Mouse (Mus musculus): ENCODE measurements around the gene Gm3285. TPM values are rescaled to one million over a fixed set of nuclear protein-coding genes. Genes with fewer than 3 reads are reported as not detected.

Gm3285 gene
- total RNA-seq, 2 experiments from 2014 or later, result not detected

- intact Hi-C loops (cut with DNase I), result no loop called here
- DNase-seq (ENCODE audit: extremely low spot score in 1 of 2, low spot score in 2 of 2), result no peak
These were observed 29.3 kb downstream of the Gm3285 start for GRCm38 (mm10) chr10:77890987-77891565.

GRCm38 (mm10) chr10:77895562-77895961, 33.8 kb downstream of the Gm3285 start:
- intact Hi-C loops (cut with DNase I), result no loop called here
- no peak for DNase-seq (ENCODE audit: extremely low spot score in 1 of 2, low spot score in 2 of 2)

DNA sequence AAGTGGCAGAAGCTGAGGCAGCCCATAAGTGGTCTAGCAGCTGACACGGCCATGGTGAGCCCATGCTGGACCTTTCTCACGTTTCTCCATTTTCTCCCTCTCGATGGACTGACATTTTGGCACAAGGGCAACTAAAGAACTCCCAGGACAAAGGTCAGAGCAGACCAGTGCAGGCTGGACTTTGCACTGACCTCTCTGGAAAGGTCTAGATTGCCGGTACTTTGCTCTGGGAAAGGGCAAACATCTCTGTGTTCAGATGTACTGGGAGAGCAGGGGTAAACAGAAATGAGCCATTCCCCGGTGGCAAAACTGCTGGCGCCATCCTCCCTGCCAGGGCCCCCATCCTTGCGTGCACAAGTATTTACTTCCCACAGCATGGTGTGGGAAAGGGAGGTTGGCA, 38.4 kb downstream of the Gm3285 start:
- intact Hi-C loops (cut with DNase I), result no loop called here
- DNase-seq (ENCODE audit: extremely low spot score in 1 of 2, low spot score in 2 of 2), result no peak

GRCm38 (mm10) chr10:77900903-77901818, 39.4 kb downstream of the Gm3285 start:
- DNase-seq (ENCODE audit: extremely low spot score in 1 of 2, low spot score in 2 of 2), result no peak

DNA sequence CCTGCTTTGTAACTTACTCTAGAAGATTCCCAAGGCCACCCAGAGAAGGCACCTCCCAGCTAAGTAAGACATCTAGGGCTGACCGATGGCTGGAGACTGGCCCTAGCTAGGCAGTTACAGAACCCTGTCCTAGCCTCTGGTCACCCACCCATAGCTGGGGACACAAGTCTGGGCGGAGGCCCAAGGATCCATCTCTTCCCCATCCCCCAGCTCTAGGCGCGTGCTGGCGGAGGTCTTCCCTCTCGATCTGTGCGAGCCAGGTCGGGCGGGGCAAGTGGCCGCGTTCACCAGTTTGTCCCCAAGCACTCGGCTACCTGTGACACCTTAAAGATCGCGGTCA, 40.1 kb downstream of the Gm3285 start:
- intact Hi-C loops (cut with DNase I), result no loop called here
- peak in 1 of 2 experiments; percentile 66 for DNase-seq (ENCODE audit: extremely low spot score in 1 of 2, low spot score in 2 of 2)

More at GRCm38 (mm10) chr10:77900903-77901818, 39.4 kb downstream of the Gm3285 start:
- intact Hi-C loops (cut with DNase I), result no loop called here

- peak; percentile 49 to 77 for DNase-seq (ENCODE audit: extremely low spot score in 1 of 2, low spot score in 2 of 2)
- intact Hi-C loops (cut with DNase I), result no loop called here
These were observed 40.6 kb downstream of the Gm3285 start, which contains the start of gene Lrrc3 for GRCm38 (mm10) chr10:77902211-77902893. TSS of gene Lrrc3 (minus strand) at chr10:77902536.

DNA sequence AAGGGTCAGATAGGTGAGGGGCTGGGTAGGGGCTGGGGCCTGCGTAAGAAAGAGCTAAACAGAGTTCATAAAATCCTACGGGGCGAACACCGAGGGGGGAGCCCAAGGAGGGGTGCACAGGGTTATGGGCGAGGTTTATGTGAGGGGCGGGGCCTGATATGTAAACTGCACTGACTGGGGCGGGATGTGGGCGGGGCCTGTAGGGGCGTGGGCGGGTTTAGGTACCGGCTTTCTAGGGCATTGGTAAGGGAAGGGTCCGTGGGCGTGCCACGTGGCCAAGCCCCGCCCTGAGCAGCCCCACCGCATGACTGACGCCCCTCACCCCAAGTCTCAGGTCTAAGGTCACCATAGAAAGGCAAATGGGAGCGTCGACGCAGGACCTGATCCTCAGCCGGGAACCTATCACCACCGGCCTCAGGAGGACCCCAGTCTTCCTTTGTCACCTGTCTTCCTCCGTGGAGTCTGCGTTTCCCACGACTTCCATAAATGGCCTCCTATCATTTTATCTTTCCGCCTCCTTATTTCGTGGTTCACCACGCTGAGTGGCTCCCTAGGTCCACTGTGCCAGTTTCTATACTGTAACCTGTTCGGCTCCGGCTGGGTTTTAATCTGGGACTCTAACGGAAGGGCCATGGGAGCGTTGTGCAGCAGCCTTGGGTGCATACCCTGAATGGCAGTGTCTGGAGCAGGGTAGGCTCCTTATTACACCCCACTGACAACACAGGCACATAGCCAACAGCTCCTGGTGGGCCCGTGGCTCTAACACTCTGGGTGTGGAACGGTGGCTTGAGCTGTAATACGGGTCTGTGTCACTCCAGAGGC, 41.3 kb downstream of the Gm3285 start:
- intact Hi-C loops (cut with DNase I), result no loop called here

More for the DNA sequence above, 41.3 kb downstream of the Gm3285 start:
- peak; percentile 79 to 86 for DNase-seq (ENCODE audit: extremely low spot score in 1 of 2, low spot score in 2 of 2)

Other genes with a start within 250 kb of the Gm3285 start
- 10 to 100 TPM; 32.6 to 39.9 TPM for gene Ube2g2, start 239.7 kb upstream of the Gm3285 start, total RNA-seq (2021)
- under 1 TPM in 1 of 2 experiments, not detected in 1; 0.18 TPM for gene Tspear, start 175.4 kb upstream of the Gm3285 start, total RNA-seq (2021)
- not detected for gene Gm19402, start 171.2 kb upstream of the Gm3285 start, total RNA-seq (2021)
- gene Gm9508, start 164.7 kb upstream of the Gm3285 start, total RNA-seq (2021), result not detected
- gene Gm10272, start 155.3 kb upstream of the Gm3285 start, total RNA-seq (2021), result not detected
- not detected for gene Gm10024, start 150.5 kb upstream of the Gm3285 start, total RNA-seq (2021)
- gene Gm10142, start 146.2 kb upstream of the Gm3285 start, total RNA-seq (2021), result not detected
- not detected for gene Krtap12-1, start 141.4 kb upstream of the Gm3285 start, total RNA-seq (2021)
- gene Gm10100, start 135.5 kb upstream of the Gm3285 start, total RNA-seq (2021), result not detected
- gene Gm18596, start 119.3 kb upstream of the Gm3285 start, total RNA-seq (2021), result not detected
- not detected for gene Gm9736, start 110.6 kb upstream of the Gm3285 start, total RNA-seq (2021)
- not detected for gene Gm3233, start 102.3 kb upstream of the Gm3285 start, total RNA-seq (2021)
- not detected for gene Gm3238, start 90.7 kb upstream of the Gm3285 start, total RNA-seq (2021)
- not detected for gene Gm7138, start 85.0 kb upstream of the Gm3285 start, total RNA-seq (2021)
- gene Gm3250, start 79.4 kb upstream of the Gm3285 start, total RNA-seq (2021), result not detected
- gene Gm7137, start 73.8 kb upstream of the Gm3285 start, total RNA-seq (2021), result not detected
- not detected for gene Gm9639, start 66.9 kb upstream of the Gm3285 start, total RNA-seq (2021)
- gene Gm19668, start 62.8 kb upstream of the Gm3285 start, total RNA-seq (2021), result not detected
- not detected for gene Gm9507, start 50.1 kb upstream of the Gm3285 start, total RNA-seq (2021)
- not detected for gene Gm2696, start 47.3 kb upstream of the Gm3285 start, total RNA-seq (2021)
- not detected for gene Krtap10-4, start 34.9 kb upstream of the Gm3285 start, total RNA-seq (2021)
- not detected for gene Krtap10-10, start 26.0 kb upstream of the Gm3285 start, total RNA-seq (2021)
- gene Gm36176, start 15.2 kb upstream of the Gm3285 start, total RNA-seq (2021), result not detected
- gene Gm10318, start 9.1 kb upstream of the Gm3285 start, total RNA-seq (2021), result not detected
- gene Lrrc3, start 40.6 kb downstream of the Gm3285 start, total RNA-seq (2021), result 10 to 100 TPM; 31.7 to 33.5 TPM
- gene Trpm2, start 108.6 kb downstream of the Gm3285 start, total RNA-seq (2021), result 10 to 100 TPM; 27.4 to 29.6 TPM
- gene 1810043G02Rik, start 116.5 kb downstream of the Gm3285 start, total RNA-seq (2021), result 10 to 100 TPM; 31.9 to 37.4 TPM
- gene Pfkl, start 148.1 kb downstream of the Gm3285 start, total RNA-seq (2021), result 10 to 100 TPM; 82.7 to 90.8 TPM
- under 1 TPM in 1 of 2 experiments, not detected in 1; 0.81 TPM for gene Dnmt3l, start 180.0 kb downstream of the Gm3285 start, total RNA-seq (2021)
- gene Aire, start 181.6 kb downstream of the Gm3285 start, total RNA-seq (2021), result under 1 TPM in 1 of 2 experiments, not detected in 1; 0.28 TPM
- gene Icosl, start 207.3 kb downstream of the Gm3285 start, total RNA-seq (2021), result 1 to 10 TPM; 1.4 to 1.9 TPM

Data from left cerebral cortex, postnatal 10 days (tissue).